Mouse (Mus musculus) neural tube, embryonic 13.5 days (tissue): ENCODE measurements around the gene Retsat. TPM values are rescaled to one million over a fixed set of nuclear protein-coding genes. Genes with fewer than 3 reads are reported as not detected.
A peak's percentile ranks its signal among the peaks of the same experiment; 100 is the strongest.

Experiments used
- ATAC-seq: fragments of 200-750 bp; cut with Nextera tagmentation; 2 replicates; pipeline ENCODE4 v1.8.0; 2017; ENCODE audit warnings: low read depth, mild to moderate bottlenecking, moderate TSS enrichment, moderate library complexity
- H3K27ac ChIP-seq: fragments of 300-500 bp; sonication (generic); replicated peaks from 2 replicates; pipeline ENCODE4 v1.5.1; 2015; ENCODE audit warnings: moderate library complexity, mild to moderate bottlenecking, inconsistent platforms
- H3K27me3 ChIP-seq: fragments of 300-500 bp; sonication (generic); 2 replicates; pipeline ENCODE4 v1.6.1; 2015; ENCODE audit warnings: mild to moderate bottlenecking, inconsistent platforms
- H3K36me3 ChIP-seq: fragments of 300-500 bp; sonication (generic); 2 replicates; pipeline ENCODE4 v1.6.1; 2015; ENCODE audit warnings: mild to moderate bottlenecking, inconsistent platforms
- H3K4me1 ChIP-seq: fragments of 300-500 bp; sonication (generic); replicated peaks from 2 replicates; pipeline ENCODE4 v1.6.1; 2015; ENCODE audit warnings: inconsistent platforms
- H3K4me2 ChIP-seq: fragments of 300-500 bp; sonication (generic); 2 replicates; pipeline ENCODE4 v1.6.1; 2015; ENCODE audit warnings: inconsistent platforms, mild to moderate bottlenecking, moderate library complexity
- H3K4me3 ChIP-seq: fragments of 300-500 bp; sonication (generic); 2 replicates; pipeline ENCODE4 v1.5.1; 2015; ENCODE audit warnings: mild to moderate bottlenecking, inconsistent platforms
- H3K9ac ChIP-seq: fragments of 300-500 bp; sonication (generic); 2 replicates; pipeline ENCODE4 v1.6.1; 2015; ENCODE audit warnings: moderate library complexity, mild to moderate bottlenecking, inconsistent platforms
- H3K9me3 ChIP-seq: fragments of 300-500 bp; sonication (generic); 2 replicates; pipeline ENCODE4 v1.6.1; 2016; ENCODE audit warnings: inconsistent platforms
- WGBS: fragments of 180-500 bp; shearing (Covaris S2); methylation state at CpG from one replicate; pipeline ENCODE4 v1.1.7; 2015; 5-methylcytosine and 5-hydroxymethylcytosine counted together
- polyA plus RNA-seq: library from polyadenylated mRNA; unstranded; fragments of >200 nt; fragmentation: Nextera tagmentation; extraction: Ambion mirVana; gene quantifications from 2 replicates; pipeline ENCODE4 v1.2.1, GENCODE M21; 2015

Retsat gene
- polyA plus RNA-seq, 1 experiment from 2014 or later, result 5.3 TPM

DNA sequence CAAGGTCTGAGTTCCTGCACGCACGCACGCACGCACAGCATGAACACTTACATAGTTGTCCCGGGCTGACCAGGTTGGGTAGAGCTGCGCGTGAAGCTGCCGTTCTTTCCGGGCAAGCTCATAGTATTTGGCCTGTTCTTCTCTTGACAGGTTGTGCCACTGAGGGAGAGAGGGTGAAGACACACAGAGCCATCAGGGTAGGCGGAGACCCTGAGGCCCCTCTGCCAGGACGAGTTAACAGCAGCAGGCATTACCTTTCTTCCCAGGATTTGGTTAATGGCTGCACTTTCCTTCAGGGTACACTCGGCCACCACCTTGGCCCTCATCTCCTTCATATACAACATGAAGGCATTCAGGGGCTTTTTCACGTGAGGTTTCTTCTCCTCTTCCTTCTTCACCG is 32.7 kb downstream of the Retsat start:
- 85% methylated on average over 14 of the region's 14 CpGs for WGBS
- Histone ChIP-seq H3K4me1 (no peaks in the 10 kb centered on the region), H3K9ac (no peak overlapping the region), H3K27ac (no peak overlapping the region), H3K36me3 (peaks cover 6% of the 10 kb centered on the region; the same call in 1 of the 2 replicates), H3K4me2 (no peak overlapping the region), H3K9me3 (no peaks in the 10 kb centered on the region), H3K27me3 (no peaks in the 10 kb centered on the region), H3K4me3 (no peak overlapping the region)
- ATAC-seq, result no peak

DNA sequence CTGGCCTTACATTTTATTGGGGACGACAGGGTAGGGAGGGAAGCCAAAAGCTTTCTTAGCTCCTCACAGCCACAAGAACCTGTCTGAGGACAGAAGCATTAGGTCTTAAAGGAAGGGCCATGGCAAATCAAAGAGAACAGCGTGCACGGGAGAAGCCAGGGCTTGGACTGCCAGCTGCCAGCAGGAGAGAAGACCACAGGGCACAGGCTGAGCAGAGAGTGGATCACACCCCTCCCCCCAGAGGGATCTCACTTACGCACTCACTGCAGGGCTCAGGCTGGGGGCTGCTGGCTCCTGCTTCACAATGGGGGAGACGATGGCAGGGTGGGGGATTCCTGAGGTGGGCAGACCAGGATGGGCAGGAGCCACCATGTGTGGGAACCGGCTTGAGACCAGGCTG is 33.4 kb downstream of the Retsat start:
- Histone ChIP-seq H3K9me3 (no peaks in the 10 kb centered on the region), H3K27me3 (no peaks in the 10 kb centered on the region), H3K4me2 (no peak overlapping the region), H3K4me3 (no peak overlapping the region), H3K27ac (no peak overlapping the region), H3K9ac (no peak overlapping the region), H3K36me3 (peaks cover 6% of the 10 kb centered on the region; the same call in 1 of the 2 replicates), H3K4me1 (0 out of 2 replicates have a peak, but pooled peaks cover 3% of the 10 kb centered on the region)
- ATAC-seq, result no peak
- 59% methylated on average over 6 of the region's 6 CpGs for WGBS

DNA sequence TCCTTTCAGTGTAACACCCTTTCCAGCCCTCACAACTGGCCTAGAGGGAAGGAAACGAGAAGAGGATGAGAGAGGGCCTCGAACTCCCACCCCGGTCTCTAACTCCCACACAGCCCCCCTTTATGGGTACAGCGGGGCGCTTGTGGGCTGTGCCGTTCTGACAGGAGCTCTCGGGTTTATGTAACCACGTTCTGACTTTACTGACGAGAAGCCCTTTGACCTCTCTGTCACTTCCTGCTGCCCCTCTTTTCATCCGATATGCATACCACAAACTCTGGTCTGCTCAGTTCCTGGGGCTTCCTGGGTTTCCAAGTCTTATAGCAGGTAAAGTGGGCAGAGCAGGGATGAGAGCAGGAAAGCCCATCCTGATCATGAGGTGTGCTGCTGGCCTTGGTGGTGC is 36.0 kb downstream of the Retsat start:
- Histone ChIP-seq H3K4me1 (0 out of 2 replicates have a peak, but pooled peaks cover 3% of the 10 kb centered on the region), H3K4me2 (no peak overlapping the region), H3K4me3 (no peak overlapping the region), H3K27me3 (no peaks in the 10 kb centered on the region), H3K27ac (no peak overlapping the region), H3K9me3 (no peaks in the 10 kb centered on the region), H3K9ac (no peak overlapping the region), H3K36me3 (no peaks in the 10 kb centered on the region; the same call in 1 of the 2 replicates)
- no peak for ATAC-seq
- 79% methylated on average over 10 of the region's 10 CpGs for WGBS

DNA sequence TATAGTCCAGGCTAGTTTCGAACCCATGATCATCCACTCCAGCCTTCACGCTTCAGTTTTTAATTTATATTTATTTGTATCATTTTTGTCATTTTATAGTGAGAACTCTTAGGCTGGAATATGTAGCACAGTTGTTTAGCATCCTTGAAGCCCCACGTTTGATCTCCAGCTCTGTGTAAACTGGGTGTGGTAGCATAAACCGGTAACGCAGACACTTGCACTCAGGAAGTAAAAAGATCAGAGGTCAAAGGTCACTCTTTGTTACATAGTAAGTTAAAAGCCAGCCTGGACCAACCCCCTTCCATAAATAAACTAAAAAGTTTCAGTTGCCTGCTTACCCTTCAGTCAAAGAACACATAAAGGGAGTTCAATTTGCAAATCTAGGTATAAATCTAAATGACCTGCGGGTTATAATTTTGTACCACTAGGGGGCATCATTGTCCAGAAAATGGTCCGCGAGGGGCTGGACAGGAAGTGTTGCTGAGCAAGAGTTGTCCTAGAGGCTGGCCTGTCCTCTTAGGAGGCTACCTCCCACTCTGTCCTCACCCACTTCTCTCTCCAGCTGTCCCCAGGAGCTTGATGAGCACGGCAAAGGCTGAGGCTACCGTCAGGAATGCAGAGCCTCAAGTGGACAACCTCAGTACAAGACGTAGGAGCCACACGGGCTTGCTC is 37.6 kb downstream of the Retsat start:
- H3K27ac ChIP-seq, result no peak overlapping the region
- peak; percentile 66 for ATAC-seq

DNA sequence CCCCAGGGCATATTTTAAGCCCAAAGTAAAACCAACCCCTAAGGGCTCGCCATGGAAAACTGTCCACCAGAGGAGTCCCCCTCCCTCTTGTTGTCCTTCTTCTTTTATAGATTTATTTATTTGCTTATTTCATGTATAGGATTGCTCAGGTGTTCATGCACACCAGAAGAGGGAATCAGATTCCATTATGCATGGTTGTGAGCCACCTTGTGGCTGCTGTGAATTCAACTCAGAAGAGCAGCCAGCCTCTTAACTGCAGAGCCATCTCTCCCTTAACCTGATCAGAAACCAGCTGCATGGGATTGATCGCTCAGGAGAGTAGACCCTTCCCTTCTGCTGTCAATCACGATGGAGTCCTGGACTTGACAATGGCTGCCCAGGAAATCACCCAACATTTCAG is 38.7 kb downstream of the Retsat start:
- 86% methylated on average over 3 of the region's 3 CpGs for WGBS
- H3K9ac ChIP-seq, result no peak overlapping the region
- H3K36me3 ChIP-seq, result no peaks in the 10 kb centered on the region
- no peak overlapping the region for H3K27ac ChIP-seq
- H3K9me3 ChIP-seq, result no peaks in the 10 kb centered on the region
- no peak overlapping the region for H3K4me3 ChIP-seq
- no peaks in the 10 kb centered on the region for H3K27me3 ChIP-seq
- 0 out of 2 replicates have a peak, but pooled peaks cover 3% of the 10 kb centered on the region for H3K4me1 ChIP-seq
- ATAC-seq, result no peak
- H3K4me2 ChIP-seq, result no peak overlapping the region

More for the DNA sequence above, 37.6 kb downstream of the Retsat start:
- WGBS, result 47% methylated on average over 12 of the region's 12 CpGs
- Histone ChIP-seq H3K36me3 (no peaks in the 10 kb centered on the region), H3K9ac (no peak overlapping the region), H3K27me3 (no peaks in the 10 kb centered on the region), H3K4me2 (no peak overlapping the region), H3K4me1 (0 out of 2 replicates have a peak, but pooled peaks cover 3% of the 10 kb centered on the region), H3K4me3 (no peak overlapping the region), H3K9me3 (no peaks in the 10 kb centered on the region)

DNA sequence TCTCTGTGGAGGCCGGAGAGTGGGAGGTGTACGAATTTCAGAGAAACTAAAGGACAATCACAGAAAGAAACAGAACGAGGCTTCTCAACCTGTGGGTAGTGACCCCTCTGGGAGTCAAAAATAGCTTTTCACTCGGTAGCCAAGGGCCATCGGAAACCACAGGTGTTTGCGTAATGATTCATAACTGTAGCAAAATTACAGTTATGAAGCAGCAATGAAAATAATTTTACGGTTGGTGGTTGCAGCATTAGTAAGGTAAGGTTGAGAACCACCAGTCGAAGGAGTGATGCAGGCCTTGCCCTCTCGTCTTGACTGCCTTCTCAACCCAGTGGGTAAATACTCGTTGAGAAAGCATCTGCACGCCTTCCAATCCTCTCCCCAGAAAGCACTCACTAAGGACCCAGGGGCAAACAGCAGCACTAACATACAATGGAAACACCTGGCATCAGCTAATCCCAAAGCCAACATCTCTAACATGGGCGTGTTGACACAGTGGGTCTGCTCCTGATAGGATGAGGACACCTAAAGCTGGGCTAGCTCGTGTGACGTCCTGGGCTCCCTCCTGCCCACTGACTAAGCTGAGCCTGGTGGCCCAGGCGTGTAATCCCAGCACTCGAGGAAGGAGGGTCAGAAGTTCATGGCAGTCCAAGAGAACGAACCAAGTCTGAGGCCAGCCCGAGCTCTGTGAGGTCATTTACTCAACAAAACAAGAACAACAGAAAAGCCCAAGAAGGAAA is 43.1 kb downstream of the Retsat start:
- no peak for ATAC-seq
- H3K36me3 ChIP-seq, result no peaks in the 10 kb centered on the region
- 80% methylated on average over 18 of the region's 18 CpGs for WGBS

DNA sequence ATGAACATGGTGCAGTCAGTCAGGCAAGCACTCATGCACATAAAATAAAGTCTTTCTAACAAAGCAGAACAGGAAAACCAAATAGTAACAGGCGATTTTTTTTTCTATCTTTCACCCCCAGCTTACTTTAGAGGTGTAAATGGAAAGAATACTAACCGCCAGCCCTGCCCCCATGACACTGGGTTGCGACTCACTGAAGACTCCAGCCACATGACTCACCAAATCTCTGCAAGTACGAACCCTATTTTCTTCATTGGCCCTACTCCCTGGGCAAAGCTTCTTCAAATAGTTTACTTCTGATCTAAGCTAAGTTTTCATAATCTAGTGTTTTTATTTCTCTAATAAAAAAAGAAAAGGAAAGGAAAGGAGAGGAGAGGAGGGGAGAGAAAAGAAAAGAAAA is 46.3 kb downstream of the Retsat start:
- no peak for ATAC-seq

More for the DNA sequence above, 43.1 kb downstream of the Retsat start:
- Histone ChIP-seq H3K9ac (no peak overlapping the region), H3K27me3 (no peaks in the 10 kb centered on the region), H3K9me3 (no peaks in the 10 kb centered on the region), H3K4me1 (no peaks in the 10 kb centered on the region), H3K4me2 (no peak overlapping the region), H3K27ac (no peak overlapping the region), H3K4me3 (no peak overlapping the region)

DNA sequence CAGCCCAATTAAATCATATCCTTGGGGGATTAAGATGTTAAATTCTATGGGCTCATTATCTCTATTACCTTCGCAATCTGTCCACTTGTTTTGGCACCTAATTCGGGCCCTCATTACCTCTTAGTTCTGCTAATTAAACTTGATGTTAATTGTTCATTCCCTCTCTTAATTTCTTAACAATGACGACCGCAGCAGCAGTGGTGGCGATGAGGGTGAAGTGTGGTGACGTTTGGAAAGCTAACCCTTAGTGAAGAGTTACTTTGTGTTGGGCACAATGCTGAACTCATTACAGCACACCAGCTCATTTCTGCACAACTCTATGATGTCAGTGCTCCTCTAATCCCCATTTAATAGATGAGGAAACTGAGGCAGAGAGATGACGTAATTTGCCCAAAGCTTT is 47.1 kb downstream of the Retsat start:
- no peak overlapping the region for H3K4me3 ChIP-seq
- no peak overlapping the region for H3K27ac ChIP-seq
- H3K4me1 ChIP-seq, result peaks cover under 1% of the 10 kb centered on the region; the same call in 1 of the 2 replicates
- 58% methylated on average over 7 of the region's 7 CpGs for WGBS
- H3K36me3 ChIP-seq, result no peaks in the 10 kb centered on the region
- no peaks in the 10 kb centered on the region for H3K9me3 ChIP-seq
- ATAC-seq, result no peak
- no peaks in the 10 kb centered on the region for H3K27me3 ChIP-seq
- H3K4me2 ChIP-seq, result no peak overlapping the region
- H3K9ac ChIP-seq, result no peak overlapping the region

More for the DNA sequence above, 46.3 kb downstream of the Retsat start:
- WGBS, result 79% methylated on average over 4 of the region's 4 CpGs
- no peak overlapping the region for H3K4me3 ChIP-seq
- H3K27me3 ChIP-seq, result no peaks in the 10 kb centered on the region
- H3K27ac ChIP-seq, result no peak overlapping the region
- no peaks in the 10 kb centered on the region for H3K36me3 ChIP-seq
- no peaks in the 10 kb centered on the region; the same call in 1 of the 2 replicates for H3K4me1 ChIP-seq
- H3K9ac ChIP-seq, result no peak overlapping the region
- no peaks in the 10 kb centered on the region for H3K9me3 ChIP-seq
- H3K4me2 ChIP-seq, result no peak overlapping the region

DNA sequence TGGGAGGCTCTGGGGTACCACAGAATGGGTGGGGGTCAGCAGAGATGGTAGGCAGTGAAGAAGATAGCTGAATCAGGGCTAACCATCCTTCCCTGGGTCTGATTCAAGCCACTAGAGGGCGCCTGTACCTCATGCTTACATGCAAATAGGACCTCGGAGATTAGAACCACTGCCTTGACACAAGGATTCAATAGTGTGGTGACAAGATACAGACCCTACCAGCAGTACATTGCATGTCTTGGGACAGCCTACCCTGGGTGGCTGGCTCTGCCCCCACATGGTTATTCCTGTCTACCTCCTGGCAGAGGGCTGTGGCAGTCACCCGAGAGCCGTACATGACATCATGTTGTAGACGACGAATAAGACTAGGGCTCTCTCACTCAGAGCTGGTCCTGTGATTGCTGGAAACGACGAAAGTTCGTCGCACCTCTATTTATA is 49.1 kb downstream of the Retsat start:
- H3K27ac ChIP-seq, result no peak overlapping the region
- no peaks in the 10 kb centered on the region for H3K9me3 ChIP-seq
- H3K9ac ChIP-seq, result no peak overlapping the region
- H3K4me3 ChIP-seq, result no peak overlapping the region
- peaks cover 6% of the 10 kb centered on the region for H3K4me1 ChIP-seq
- no peaks in the 10 kb centered on the region for H3K27me3 ChIP-seq
- ATAC-seq, result peak; percentile 65; the same call in 1 of the 2 replicates
- no peak overlapping the region for H3K4me2 ChIP-seq
- H3K36me3 ChIP-seq, result no peaks in the 10 kb centered on the region
- WGBS, result 63% methylated on average over 10 of the region's 10 CpGs

DNA sequence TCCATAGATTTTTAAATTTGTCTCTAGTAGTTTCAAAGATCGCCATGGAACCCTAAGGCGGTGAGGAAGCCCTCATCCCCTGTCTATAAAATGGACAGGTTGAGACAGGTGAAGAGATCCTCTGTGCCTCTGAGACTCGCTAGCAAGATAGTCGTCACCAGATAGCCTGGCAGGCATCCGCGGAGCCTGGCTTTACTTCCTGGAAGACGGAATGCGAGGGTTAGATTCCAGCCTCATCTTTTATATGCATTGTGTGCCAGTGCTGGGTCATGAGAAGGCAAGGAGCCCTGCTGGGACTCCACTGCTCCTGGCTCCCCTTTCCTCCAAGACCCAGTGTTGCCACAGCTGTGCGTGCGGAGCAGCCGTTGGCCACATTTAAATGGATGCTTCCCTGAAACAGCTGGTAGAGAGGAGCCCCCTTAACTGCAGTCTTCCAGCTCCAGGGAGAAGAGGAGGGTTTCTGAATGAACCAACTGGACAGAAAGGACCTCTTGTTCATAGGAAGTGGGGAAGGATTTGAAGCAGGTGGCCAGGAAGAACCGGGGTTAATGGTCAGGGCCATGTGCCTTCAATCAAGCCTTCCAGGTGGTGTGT is 49.8 kb downstream of the Retsat start:
- H3K4me1 ChIP-seq, result peaks cover 6% of the 10 kb centered on the region
- H3K27me3 ChIP-seq, result no peaks in the 10 kb centered on the region
- no peaks in the 10 kb centered on the region for H3K9me3 ChIP-seq
- no peak overlapping the region for H3K27ac ChIP-seq
- 70% methylated on average over 12 of the region's 12 CpGs for WGBS
- no peak overlapping the region for H3K4me3 ChIP-seq
- ATAC-seq, result no peak
- no peaks in the 10 kb centered on the region for H3K36me3 ChIP-seq
- H3K9ac ChIP-seq, result 0 out of 2 replicates have a peak overlapping the region, but pooled peaks have one; percentile 8
- H3K4me2 ChIP-seq, result no peak overlapping the region

DNA sequence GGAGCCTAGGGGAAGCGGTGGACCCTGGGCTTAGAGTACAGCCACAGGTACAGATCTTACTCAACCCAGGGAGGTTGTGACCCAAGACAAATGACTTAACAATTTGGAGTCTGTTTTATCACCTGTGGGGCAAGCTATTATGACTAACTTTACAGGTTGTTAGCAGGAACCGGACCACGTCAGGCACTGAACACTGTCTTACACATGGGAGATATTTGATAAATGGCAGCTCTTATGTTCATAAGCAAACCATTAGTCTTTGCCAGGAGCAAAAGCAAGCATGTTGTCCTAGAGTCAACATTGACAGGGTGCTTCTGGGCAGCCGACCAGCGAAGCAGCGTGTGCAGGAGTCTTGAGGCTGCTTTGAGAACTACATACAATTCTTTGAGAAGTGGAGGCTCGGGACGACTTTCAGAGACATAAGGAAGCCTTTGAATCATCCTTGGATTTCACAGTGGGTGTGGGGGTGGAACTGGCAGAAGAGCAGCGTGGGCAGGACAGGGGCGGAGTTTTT is 52.1 kb downstream of the Retsat start:
- no peak for ATAC-seq
- no peak overlapping the region for H3K9ac ChIP-seq
- no peaks in the 10 kb centered on the region for H3K27me3 ChIP-seq
- no peaks in the 10 kb centered on the region for H3K36me3 ChIP-seq
- WGBS, result 75% methylated on average over 10 of the region's 10 CpGs
- H3K4me1 ChIP-seq, result peaks cover 13% of the 10 kb centered on the region
- no peaks in the 10 kb centered on the region for H3K9me3 ChIP-seq
- no peak overlapping the region for H3K4me2 ChIP-seq
- no peak overlapping the region for H3K27ac ChIP-seq
- H3K4me3 ChIP-seq, result no peak overlapping the region

DNA sequence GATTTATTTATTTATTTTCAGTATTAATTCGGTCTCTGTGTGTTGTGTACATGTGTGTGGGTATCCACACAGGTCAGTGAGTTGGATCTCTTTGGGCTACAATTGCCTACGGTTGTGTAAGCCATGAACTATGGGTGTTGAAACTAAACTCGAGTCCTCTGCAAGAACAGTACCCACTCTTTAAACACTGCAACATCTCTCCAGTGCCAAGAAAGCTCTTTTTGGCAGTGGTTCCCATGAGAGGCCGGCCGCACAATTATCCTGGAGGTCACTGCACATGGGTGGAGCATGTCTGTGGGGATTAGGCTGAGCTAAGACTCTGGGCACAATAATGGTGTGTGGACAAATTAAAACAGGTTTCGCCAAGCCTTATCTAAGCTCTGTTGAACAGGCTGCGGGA is 55.1 kb downstream of the Retsat start:
- Histone ChIP-seq H3K4me3 (no peak overlapping the region), H3K4me1 (peaks cover 28% of the 10 kb centered on the region), H3K27ac (no peak overlapping the region), H3K9me3 (no peaks in the 10 kb centered on the region), H3K9ac (no peak overlapping the region), H3K4me2 (no peak overlapping the region), H3K36me3 (no peaks in the 10 kb centered on the region), H3K27me3 (no peaks in the 10 kb centered on the region)
- WGBS, result 82% methylated on average over 7 of the region's 7 CpGs
- no peak for ATAC-seq
